Mouse (Mus musculus) layer of hippocampus, postnatal 25 days (tissue): ENCODE data around the gene Gm3417. TPM values are rescaled to one million over a fixed set of nuclear protein-coding genes. Genes with fewer than 3 reads are reported as not detected.

Experiments
- total RNA-seq, 2 experiments: library from RNA; stranded (reverse); gene quantifications; 2 replicates each; pipeline ENCODE4 v1.2.3; 2021

The Gm3417 gene
- total RNA-seq, 2 experiments from 2014 or later: not detected

Other genes starting within 250 kb of the Gm3417 start
- gene Wdr27, start 35.6 kb downstream of the Gm3417 start, total RNA-seq: 1 to 10 TPM; 1.2 to 2.4 TPM
- gene 1600012H06Rik, start 35.6 kb downstream of the Gm3417 start, total RNA-seq: 10 to 100 TPM; 14.7 to 16.8 TPM
- gene Phf10, start 17.5 kb downstream of the Gm3417 start, total RNA-seq: 10 to 100 TPM; 57.4 to 62.0 TPM
- 1 to 10 TPM; 4.6 to 8.1 TPM for gene 9030025P20Rik, start 322 bp downstream of the Gm3417 start, total RNA-seq
- 1 to 10 TPM; 2.1 to 3.8 TPM for gene Gm3435, start 31.4 kb upstream of the Gm3417 start, total RNA-seq
- gene Ermard, start 62.4 kb upstream of the Gm3417 start, total RNA-seq: 10 to 100 TPM; 44.9 to 72.4 TPM
- 1 to 10 TPM in 1 of 2 experiments, not detected in 1; 1.1 TPM for gene Tcte3, start 62.7 kb upstream of the Gm3417 start, total RNA-seq
- gene Gm3448, start 62.7 kb upstream of the Gm3417 start, total RNA-seq: 10 to 100 TPM in 1 of 2 experiments, 1 to 10 TPM in 1; 6.8 to 10.5 TPM